Mouse (Mus musculus) cerebellum, adult 2 months (tissue): ENCODE results near the gene Cacna1d.

ENCODE experiments used
- CTCF ChIP-seq: fragments of 200-500 bp; IDR thresholded peaks from 2 replicates; pipeline ENCODE4 v1.5.1; 2011; ENCODE audit warnings: low read depth, mild to moderate bottlenecking, control low read depth, low read length, moderate library complexity, borderline replicate concordance; ENCODE audit not compliant: insufficient read depth
- POLR2A ChIP-seq: fragments of 200-500 bp; IDR thresholded peaks from 2 replicates; pipeline ENCODE4 v1.6.1; 2011; ENCODE audit warnings: low read length, control low read depth, borderline replicate concordance; ENCODE audit not compliant: insufficient read depth

DNA sequence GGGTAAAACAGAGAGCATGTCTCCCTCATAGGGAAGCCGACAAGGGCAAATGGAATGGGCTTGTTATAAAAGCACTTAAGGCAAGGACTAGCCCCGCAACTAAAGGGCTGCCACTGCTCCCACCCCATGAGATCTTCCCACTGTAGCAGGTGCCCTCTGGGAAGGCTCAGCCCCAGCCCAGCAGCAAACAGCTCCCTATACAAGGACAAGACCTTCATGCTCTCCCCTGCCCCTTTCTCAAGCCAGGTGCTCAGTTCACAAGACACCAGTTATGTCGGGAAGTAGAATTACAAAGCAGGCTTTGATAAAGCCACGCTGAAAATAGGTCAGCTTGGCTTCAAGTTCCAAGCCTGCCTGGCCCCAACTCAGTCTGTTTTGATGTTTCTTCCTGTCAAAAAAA lies 233.6 kb downstream of the Cacna1d start:
- no peak for TF ChIP-seq POLR2A
- no peak for TF ChIP-seq CTCF
